Mouse (Mus musculus): ENCODE data around the gene Raet1d.
"Not testable (repeated sequence)": the region's sequence is repeated elsewhere in the genome, so short reads cannot be mapped to it uniquely, and the experiment has no call there.

Raet1d gene

DNA sequence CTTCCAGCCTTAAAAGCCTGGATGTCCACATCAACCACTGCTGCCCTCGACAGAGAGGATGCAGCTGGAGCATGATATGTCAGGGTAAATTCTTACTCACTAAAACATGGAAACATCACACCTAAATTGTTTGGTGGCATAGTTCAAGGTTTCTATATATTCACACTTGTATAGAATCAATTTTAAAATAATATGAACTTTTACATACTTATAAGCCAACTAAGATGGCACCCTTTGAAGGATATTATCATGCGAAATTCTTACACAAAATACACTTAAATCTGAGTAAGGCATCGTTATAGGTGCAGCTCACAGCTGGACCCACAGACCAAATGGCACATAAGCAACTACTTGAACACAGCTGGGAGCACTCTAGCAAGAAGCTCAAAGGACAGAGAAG lies at the start of gene Raet1d:
Gene Raet1d (plus strand): TSS at position 301 of the 400 bp plus-strand sequence.
- not testable (repeated sequence) for DNase-seq (ENCODE audit: low spot score)

DNA sequence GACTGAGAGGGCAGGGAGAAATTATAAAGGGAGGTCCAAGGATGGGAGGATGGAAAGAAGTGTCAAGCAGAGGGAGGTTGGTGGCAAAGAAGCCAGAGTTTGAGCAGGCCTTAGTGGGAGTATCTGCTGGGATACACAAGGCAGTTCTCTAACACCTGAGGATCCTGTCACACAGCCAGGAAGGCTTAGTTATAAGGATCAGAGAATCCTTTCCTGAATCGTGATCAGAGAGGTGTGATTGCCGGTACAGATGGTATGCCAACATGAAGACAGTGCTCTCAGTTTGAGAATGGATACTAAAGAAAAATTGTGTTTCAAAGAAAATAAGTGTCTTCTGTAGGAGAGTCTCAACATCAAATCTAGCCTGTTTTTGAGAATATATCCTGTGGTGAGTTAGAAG lies 37.5 kb upstream of the Raet1d start:
- DNase-seq (ENCODE audit: low spot score): no peak

DNA sequence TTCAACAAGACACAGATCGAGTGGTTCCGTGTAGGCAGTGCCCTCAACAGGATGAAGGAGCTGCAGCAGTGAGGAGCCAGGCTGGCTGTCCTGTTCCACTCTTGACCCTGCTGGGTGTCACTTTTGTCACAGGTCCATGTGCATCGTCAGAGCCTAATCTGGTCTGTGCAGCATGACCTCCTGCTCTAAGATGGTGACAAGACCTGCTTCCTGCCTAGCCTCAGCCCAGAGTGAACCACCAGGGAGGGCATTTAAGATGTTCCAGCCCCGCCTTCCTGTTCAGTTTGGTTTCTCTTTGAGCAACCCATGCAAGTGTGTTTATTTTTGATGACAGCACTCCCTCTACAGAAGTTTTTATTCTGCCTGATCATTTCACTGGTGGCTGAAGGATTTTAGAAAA lies 14.6 kb upstream of the Raet1d start:
- DNase-seq (ENCODE audit: low spot score): not testable (repeated sequence)

DNA sequence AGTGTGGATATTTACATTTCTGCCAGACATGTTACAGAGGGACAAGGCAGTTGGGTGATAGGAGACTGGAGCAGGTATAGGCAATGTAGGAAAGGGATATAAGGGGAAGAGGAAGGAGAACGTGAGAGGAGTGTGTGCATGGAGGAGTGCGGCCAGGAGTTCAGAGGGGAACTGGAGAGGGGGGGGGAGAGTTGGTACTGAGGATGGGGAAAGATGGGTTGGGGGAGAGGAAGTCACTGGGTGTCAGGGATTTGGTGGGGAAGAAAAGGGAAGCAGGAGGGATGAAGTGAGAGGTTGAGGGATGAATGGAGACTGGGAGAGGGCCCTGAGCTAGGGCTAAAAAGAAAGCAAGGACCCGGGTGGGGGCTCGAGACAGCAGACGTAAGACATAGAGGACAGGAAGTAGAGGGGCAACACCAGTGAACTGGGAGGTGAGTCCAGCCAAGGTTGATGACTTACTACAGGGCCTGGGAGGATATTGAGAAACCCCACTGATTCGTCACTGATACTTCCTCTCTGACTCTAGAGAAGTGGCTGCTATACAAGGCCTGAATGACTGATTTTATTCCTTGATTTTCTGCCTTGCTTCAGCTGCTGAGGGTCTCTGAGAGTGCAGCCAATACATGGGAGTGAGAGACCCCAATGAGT lies 6.7 kb upstream of the Raet1d start:
- DNase-seq (ENCODE audit: low spot score): not testable (repeated sequence)

DNA sequence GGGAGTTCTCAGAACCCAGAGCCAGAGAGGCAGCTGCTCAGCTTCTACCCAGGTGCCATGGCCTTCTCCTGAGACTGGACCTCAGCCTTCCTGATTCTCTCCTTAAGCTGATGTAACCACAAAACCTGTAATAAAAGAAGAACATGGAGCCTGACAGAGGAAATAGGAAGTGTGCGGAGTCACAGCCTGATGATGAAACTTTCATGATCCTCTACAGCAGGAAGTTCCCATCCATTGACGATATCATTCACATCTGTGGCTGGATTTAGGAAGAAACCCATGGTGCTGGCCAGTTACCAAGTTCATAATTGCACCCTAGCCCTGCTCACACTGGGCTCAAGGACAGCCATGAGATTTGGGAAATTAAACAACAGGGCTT lies 6.2 kb upstream of the Raet1d start:
- DNase-seq (ENCODE audit: low spot score): not testable (repeated sequence)

DNA sequence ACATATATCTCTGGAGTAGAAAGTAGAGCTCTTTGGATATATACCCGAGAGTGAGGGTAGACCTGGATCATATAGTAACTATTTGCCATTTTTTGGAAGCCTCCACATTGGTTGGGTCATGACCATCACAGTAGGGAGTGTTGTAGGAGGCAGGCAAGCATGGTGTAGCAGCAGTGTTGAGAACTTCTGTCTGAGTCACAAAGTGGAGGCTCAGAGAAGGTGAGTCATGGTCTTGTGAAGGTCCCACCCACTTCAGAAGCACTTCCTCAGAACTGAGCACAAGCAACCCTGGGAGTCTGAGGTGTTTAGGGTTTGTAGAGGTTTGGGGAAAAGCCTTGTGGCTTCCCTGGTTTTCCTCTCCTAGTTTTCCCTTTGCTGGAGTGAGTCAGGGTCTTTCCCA lies 3.0 kb upstream of the Raet1d start:
- not testable (repeated sequence) for DNase-seq (ENCODE audit: low spot score)

DNA sequence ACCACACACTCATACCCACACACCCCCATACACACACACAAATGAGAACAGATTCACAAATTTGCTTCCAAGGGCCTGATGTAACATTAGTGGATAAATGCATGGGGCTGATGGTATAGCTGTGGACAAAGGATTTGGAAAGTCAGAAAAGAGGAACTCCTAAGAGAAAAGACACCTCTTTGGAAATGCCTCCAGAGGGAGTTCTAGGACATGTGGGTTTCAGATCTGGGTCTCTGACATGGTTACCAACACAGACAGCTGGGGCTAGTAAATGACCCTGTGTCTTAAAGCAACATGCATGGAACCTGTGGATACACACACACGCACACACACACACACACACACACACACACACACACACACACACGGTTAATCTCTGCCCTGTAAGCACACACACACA lies 605 bp downstream of the Raet1d start:
- DNase-seq (ENCODE audit: low spot score): not testable (repeated sequence)

DNA sequence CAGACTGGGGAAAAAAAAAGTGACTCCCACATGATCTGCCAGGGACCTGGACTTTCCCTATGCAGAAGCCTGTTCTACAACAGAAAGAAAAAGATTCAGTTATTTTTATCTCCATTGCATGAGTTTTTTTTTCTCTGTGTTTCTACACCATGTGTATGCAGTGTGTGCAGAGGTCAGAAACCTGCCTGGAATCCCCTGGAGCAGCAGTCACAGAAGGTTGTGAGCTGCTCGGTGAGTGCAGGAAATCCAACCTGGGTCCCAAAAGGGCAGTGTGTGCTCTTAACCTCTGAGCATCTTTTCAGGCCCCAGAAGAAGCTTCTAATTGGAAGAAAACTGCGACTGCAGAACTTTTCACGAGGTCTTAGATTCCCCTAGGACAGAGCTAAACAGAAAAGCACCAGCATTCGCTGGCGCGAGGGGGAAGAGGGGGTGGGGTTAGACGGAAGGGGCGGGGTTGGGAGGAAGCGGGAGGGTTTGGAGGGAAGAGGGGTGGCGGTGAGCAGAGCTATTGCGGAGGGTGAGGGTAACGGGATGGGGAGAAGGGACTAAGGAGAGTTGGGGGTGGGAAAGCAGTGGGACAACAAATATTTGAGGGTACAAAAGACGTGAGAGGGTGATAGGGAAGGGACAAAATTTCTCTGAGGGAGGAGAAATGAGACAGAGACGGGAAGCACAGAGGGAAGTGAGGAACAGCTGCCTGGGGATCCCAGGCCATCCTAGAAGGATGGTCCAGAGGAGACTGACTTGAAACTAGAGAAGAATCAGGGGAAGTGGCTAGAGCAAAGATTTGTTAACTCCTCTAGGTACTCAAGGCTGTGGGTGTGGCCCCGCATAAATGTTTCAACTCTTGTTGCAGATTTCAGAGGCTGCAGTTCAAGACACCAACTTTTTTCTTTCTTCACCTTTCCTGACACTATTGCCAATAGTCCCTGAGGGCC lies 1.3 kb downstream of the Raet1d start:
- DNase-seq (ENCODE audit: low spot score): not testable (repeated sequence)

DNA sequence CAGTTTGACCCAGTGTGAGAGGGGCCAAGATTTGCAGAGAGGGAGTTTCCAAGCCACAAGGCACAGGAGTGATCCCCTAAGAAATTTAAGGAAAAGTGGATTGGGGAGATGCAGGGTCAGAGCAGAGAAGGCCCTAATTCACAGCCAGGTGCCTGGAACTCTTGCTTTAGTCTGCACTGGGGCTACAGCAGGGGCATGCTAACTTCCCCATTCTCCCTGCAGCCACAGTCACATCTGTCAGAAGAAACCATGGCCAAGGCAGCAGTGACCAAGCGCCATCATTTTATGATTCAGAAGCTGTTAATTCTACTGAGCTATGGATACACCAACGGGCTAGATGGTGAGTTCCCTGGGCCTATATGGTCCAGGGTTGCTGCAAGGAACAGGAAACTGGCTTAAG lies 2.1 kb downstream of the Raet1d start:
- DNase-seq (ENCODE audit: low spot score): not testable (repeated sequence)

DNA sequence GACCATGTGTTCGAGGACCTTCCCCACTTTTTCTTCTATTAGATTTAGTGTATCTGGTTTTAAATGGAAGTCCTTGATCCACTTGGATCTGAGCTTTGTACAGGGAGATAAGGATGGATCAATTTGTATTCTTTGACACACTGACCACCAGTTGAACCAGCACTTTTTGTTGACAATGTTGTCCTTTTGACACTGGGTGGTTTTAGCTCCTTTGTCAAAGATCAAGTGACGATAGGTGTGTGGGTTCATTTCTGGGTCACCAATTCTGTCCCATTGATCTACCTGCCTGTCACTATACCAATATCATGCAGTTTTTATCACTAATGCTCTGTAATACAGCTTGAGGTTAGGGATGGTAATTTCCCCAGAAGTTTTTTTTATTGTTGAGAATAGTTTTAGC lies 4.6 kb downstream of the Raet1d start:
- not testable (repeated sequence) for DNase-seq (ENCODE audit: low spot score)

DNA sequence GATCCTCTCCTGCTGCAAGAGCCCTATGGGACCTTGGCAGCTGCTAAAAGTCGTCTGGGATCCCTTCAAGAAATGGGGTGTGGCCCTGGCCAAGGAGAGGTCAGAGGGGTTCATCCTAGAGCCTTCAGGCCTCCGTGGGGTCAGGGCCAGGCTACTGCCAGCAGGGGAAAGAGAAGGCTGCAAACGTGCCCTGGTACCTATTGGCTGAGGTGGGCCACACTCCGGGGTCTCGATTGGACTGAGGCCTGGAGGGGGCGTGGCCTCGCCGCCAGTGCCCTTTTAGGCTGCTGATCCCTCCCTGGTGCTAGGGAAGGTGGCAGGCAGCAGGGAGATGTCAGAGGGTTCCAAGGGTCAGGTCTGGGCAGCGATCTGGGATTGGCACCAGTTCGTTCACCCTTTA lies 20.9 kb downstream of the Raet1d start:
- not testable (repeated sequence) for DNase-seq (ENCODE audit: low spot score)

DNA sequence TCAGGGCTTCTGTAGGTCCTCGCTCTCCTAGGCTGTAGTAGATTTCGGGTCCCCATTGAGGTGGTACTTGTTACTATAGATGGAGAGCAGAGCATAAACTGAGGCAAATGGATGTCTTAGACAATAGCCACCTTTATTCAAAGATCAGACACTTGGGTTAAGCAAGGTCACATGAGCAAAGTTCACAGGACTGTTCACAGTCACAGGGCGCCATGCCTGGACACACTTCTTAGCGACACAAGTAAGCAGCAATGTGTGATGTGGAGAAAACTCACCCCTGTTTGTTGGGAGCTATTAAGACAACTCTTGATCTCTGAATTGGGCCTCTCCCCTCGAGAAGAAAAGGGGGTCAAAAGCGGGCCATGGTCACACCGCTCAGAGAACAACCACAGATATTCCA lies 29.8 kb downstream of the Raet1d start:
- DNase-seq (ENCODE audit: low spot score): not testable (repeated sequence)

DNA sequence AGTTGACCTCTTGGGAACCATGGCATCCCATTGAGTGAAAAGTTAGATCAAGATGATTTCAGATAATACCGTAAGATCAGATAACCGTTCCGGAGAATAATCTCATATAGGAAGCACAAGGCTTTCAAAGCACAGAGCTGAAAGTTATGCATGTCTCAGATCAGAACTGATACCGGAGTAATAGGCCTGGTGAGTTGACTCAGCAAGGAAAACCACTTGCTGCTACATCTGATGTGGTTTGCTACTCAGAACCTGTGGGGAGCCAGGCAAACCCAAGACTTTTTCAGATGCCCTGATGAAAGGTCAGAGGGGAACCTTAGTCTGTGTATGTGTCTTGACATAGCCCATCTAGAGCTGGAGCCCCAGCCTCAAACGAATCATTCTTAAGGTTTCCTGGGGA lies 31.3 kb downstream of the Raet1d start:
- DNase-seq (ENCODE audit: low spot score): not testable (repeated sequence)

DNA sequence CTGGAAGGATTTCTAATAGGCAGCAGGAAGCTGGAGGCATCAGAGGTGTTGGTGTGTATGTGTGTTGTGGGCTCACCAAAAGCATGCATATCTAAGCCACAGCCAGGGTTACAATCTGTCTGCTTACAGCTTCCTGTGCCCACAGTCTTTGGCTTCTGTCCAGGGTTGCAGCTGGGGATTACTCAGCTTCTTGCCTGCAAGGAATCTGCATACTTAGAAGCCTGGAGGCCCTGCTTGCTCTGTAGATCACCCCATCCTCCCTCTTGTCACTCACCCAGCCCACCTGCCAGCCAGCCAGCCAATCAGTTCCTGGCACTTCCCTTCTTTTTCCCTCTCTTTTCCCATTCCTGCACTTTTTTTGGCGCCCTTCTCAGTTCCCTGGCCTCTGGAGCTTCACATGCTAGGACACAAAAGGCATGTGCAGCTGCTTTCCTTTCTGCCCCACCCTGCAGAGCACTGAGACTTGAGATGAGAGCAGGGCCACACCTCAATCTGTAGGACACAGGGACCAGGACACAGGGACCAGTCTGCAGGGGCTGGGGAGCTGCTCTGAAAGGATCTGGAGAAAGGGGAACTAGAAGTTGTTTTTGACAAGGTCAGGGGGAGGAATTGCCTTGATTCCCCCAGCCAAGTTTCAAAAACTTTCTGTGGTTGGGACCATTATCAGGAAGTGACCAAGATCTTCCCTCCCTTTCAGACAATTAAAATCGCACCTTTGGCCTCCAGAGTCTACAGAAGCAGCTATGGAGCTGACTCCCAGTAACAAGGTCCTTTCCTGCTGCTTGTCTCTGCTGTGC lies 32.9 kb downstream of the Raet1d start:
- not testable (repeated sequence) for DNase-seq (ENCODE audit: low spot score)

DNA sequence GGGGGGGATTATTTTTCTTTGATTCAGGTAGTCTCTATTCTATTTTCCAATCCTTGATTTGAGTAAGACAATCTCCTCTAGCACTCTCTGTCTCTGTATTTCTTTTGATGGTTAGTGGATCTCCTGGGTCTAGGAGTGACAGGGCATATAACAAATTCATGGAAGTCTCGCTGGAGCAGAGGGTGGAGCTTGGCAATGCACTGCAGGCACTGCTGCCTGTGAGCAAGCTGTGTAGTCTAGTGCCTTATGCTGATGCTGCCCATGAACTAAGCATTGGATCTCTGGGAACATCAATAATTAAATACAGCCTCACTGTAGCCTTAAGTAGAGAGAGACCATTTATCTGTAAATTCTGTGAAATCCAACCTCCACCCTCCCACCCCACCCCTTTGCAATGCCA lies 36.3 kb downstream of the Raet1d start:
- DNase-seq (ENCODE audit: low spot score): not testable (repeated sequence)

DNA sequence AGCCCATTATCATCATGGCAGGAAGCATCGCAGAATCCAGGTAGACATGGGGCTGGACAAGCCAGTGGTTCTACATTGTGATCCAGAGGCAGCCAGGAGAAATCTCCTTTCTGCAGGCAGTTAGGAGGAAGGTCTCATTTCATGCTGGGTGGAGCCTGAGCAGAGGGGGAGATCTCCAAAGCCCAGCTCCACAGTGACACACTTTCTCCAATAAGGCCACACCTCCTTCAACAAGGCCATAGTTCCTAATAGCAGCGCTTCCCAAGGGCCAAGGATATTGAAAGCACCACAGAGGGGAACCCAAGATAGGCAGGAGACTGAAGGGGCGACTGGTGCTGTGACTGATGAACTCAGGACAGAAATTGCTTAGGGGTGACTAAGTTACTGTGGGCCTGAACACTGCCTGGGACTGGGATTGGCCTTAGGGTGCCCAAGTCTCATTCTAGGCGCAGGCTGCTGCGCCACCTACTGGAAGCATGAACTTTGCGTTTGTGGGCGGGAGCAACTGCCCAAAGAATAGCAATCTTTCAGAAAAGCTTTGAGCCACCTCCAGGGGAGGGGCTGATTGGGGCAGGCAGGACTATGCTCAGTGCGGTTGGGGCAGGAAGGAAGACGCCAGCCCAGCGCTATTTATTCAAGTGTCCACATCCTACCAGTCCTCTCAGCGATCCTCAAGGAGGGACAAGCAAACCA lies 42.0 kb downstream of the Raet1d start:
- DNase-seq (ENCODE audit: low spot score): peak; percentile 7

DNA sequence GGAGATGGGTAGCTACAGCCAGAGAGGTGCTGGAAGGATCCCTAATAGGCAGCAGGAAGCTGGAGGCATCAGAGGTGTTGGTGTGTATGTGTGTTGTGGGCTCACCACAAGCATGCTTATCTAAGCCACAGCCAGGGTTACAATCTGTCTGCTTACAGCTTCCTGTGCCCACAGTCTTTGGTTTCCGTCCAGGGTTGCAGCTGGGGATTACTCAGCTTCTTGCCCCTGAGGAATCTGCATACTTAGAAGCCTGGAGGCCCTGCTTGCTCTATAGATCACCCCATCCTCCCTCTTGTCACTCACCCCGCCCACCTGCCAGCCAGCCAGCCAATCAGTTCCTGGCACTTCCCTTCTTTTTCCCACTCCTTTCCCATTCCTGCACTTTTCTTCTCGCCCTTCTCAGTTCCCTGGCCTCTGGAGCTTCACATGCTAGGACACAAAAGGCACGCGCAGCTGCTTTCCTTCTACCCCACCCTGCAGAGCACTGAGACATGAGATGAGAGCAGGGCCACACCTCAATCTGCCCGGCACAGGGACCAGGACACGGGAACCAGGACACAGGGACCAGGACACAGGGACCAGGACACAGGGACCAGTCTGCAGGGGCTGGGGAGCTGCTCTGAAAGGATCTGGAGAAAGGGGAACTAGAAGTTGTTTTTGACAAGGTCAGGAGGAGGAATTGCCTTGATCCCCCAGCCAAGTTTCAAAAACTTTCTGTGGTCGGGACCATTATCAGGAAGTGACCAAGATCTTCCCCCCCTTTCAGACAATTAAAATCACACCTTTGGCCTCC lies 53.5 kb downstream of the Raet1d start:
- not testable (repeated sequence) for DNase-seq (ENCODE audit: low spot score)

Measured in left cerebral cortex, adult 11 months (tissue).